Mouse (Mus musculus): ENCODE data around the gene Rnase4. TPM values are rescaled to one million over a fixed set of nuclear protein-coding genes. Genes with fewer than 3 reads are reported as not detected.

The Rnase4 gene
- polyA plus RNA-seq, 1 experiment from 2014 or later = 166 TPM

DNA sequence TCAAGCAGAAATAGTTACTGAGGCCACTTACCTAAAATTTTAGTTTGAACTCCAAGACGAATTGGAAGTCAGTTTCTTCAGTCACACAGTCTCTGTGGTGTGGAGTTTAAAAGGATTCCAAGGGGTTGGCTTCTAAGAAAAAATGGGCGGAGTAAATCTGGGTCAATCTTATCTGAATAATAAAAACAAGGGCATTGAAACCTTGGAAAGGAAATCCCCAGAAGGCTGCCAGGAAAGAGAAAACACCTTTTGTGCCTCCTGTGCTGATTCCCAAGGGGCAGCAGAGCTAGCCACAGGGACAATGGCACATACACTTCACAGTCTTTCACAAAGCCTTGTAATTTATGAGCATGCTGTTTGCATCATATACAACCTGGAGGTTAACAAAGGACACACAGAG lies 55.8 kb downstream of the Rnase4 start, which contains the start of gene Rnase1:
Gene Rnase1, minus strand, starts transcription at position 101 of the 400 bp plus-strand sequence.
- no peaks in the 10 kb centered on the region for H3K36me3 ChIP-seq (ENCODE audit: control insufficient read depth, insufficient read depth, low read length)
- no peaks in the 10 kb centered on the region for H3K4me1 ChIP-seq (ENCODE audit: control insufficient read depth, insufficient read depth, low read length)
- H3K27me3 ChIP-seq (ENCODE audit: control insufficient read depth, insufficient read depth, low read length) = no peaks in the 10 kb centered on the region
- no peaks in the 10 kb centered on the region for H3K9me3 ChIP-seq (replicated peaks; ENCODE audit: control insufficient read depth, low read length)
- no peak within 1 kb of the TSS for H3K4me3 ChIP-seq (replicated peaks; ENCODE audit: low read length)
- H3K27ac ChIP-seq (ENCODE audit: low read length) = peak within 1 kb of the TSS; percentile 56
- WGBS = 63% methylated on average over 2 of the region's 2 CpGs
- H3K9ac ChIP-seq (ENCODE audit: low read length) = 0 out of 2 replicates have a peak within 1 kb of the TSS, but pooled peaks have one; percentile 12
- H3K4me2 ChIP-seq (ENCODE audit: low read depth, low read length) = no peak within 1 kb of the TSS
- ATAC-seq (ENCODE audit: insufficient read depth, low FRiP score) = no peak

DNA sequence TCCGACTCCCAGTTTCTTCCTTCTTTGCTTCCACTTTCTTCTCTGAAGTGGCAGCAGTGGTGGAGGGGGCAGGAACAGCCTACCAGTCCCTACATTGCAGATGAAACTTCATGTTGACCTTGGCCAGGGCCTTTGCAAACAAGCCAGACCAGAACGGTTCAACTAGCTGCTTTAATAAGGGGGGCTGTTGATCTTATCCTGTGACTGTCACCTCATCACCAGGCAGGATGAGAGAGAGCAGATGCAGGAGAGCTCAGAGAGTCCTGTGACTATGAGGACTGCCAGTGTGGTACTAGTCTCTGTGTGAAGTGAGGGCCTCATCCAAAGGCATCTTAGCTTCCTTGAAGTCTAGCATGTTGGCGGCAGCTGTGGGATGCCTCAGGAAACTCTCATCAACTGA lies 57.1 kb downstream of the Rnase4 start:
- no peak overlapping the region for H3K9ac ChIP-seq (ENCODE audit: low read length)
- no peak for ATAC-seq (ENCODE audit: insufficient read depth, low FRiP score)
- no peaks in the 10 kb centered on the region for H3K4me1 ChIP-seq (ENCODE audit: control insufficient read depth, insufficient read depth, low read length)
- no peaks in the 10 kb centered on the region for H3K27me3 ChIP-seq (ENCODE audit: control insufficient read depth, insufficient read depth, low read length)
- no peaks in the 10 kb centered on the region for H3K36me3 ChIP-seq (ENCODE audit: control insufficient read depth, insufficient read depth, low read length)
- no peak overlapping the region for H3K4me3 ChIP-seq (replicated peaks; ENCODE audit: low read length)
- no peak overlapping the region for H3K4me2 ChIP-seq (ENCODE audit: low read depth, low read length)
- no peaks in the 10 kb centered on the region for H3K9me3 ChIP-seq (replicated peaks; ENCODE audit: control insufficient read depth, low read length)
- peak overlapping the region; percentile 59 for H3K27ac ChIP-seq (ENCODE audit: low read length)
- WGBS = 62% methylated on average over 3 of the region's 3 CpGs

DNA sequence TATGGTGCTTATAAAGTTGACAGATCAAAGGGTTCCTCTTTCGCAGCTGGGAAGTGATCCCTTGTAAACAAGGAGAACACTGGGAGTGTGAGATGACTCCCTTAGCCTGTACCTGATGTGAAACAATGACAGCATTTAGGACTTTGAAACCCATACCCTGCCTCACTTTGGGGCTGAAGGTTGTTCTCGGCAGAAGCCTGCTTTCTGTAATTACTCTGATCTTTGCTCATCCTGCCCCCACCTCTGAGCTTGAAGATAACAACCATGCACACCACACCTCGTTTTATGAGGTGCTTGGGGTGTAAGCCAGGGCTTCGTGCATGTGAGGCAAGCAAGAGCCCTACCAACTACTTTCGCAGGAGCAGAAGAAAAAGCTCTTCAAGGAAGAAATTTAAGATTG lies 58.3 kb downstream of the Rnase4 start:
- no peaks in the 10 kb centered on the region for H3K27me3 ChIP-seq (ENCODE audit: control insufficient read depth, insufficient read depth, low read length)
- no peak overlapping the region for H3K4me3 ChIP-seq (replicated peaks; ENCODE audit: low read length)
- ATAC-seq (ENCODE audit: insufficient read depth, low FRiP score) = no peak
- H3K36me3 ChIP-seq (ENCODE audit: control insufficient read depth, insufficient read depth, low read length) = no peaks in the 10 kb centered on the region
- H3K4me1 ChIP-seq (ENCODE audit: control insufficient read depth, insufficient read depth, low read length) = no peaks in the 10 kb centered on the region
- H3K27ac ChIP-seq (ENCODE audit: low read length) = no peak overlapping the region
- WGBS = 48% methylated on average over 5 of the region's 5 CpGs
- no peak overlapping the region for H3K4me2 ChIP-seq (ENCODE audit: low read depth, low read length)
- H3K9ac ChIP-seq (ENCODE audit: low read length) = no peak overlapping the region
- no peaks in the 10 kb centered on the region for H3K9me3 ChIP-seq (replicated peaks; ENCODE audit: control insufficient read depth, low read length)

DNA sequence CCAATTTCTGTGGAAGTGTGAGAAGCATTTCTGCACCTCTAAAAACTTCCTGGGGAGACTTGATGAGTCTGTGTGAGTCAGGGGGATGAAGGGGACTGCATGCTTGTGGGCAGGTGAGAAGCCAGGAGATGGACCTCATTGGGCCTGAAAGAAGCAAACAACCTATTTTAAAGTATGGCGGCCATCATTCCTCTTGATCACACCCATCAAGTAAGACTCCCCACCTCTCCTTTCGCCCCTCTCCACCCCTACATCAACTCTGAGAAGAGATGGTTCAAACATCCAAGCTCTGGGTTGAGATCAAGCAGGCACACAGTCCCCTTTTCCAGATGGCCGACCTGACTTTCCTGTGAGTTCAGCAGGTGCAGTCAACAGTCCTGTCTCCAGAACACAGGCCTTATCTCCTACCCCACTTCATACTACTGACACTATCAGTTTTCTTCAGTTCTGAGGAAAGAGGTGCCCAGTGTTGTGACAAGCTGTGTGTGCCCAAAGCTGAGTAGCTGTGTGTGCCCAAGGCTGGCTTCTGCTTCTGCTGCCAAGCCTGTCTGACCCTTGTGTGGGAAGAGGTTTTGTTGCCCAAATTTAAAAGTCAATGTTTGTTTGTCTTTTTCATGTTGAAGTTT lies 59.4 kb downstream of the Rnase4 start:
- Histone ChIP-seq H3K9ac (ENCODE audit: low read length) (no peak overlapping the region), H3K4me2 (ENCODE audit: low read depth, low read length) (no peak overlapping the region), H3K4me1 (ENCODE audit: control insufficient read depth, insufficient read depth, low read length) (no peaks in the 10 kb centered on the region), H3K4me3 (replicated peaks; ENCODE audit: low read length) (no peak overlapping the region), H3K27ac (ENCODE audit: low read length) (no peak overlapping the region), H3K9me3 (replicated peaks; ENCODE audit: control insufficient read depth, low read length) (no peaks in the 10 kb centered on the region), H3K36me3 (ENCODE audit: control insufficient read depth, insufficient read depth, low read length) (no peaks in the 10 kb centered on the region), H3K27me3 (ENCODE audit: control insufficient read depth, insufficient read depth, low read length) (no peaks in the 10 kb centered on the region)
- 0 out of 2 replicates have a peak, but pooled peaks have one; percentile 37 for ATAC-seq (ENCODE audit: insufficient read depth, low FRiP score)
- WGBS = 88% methylated on average over 3 of the region's 3 CpGs

DNA sequence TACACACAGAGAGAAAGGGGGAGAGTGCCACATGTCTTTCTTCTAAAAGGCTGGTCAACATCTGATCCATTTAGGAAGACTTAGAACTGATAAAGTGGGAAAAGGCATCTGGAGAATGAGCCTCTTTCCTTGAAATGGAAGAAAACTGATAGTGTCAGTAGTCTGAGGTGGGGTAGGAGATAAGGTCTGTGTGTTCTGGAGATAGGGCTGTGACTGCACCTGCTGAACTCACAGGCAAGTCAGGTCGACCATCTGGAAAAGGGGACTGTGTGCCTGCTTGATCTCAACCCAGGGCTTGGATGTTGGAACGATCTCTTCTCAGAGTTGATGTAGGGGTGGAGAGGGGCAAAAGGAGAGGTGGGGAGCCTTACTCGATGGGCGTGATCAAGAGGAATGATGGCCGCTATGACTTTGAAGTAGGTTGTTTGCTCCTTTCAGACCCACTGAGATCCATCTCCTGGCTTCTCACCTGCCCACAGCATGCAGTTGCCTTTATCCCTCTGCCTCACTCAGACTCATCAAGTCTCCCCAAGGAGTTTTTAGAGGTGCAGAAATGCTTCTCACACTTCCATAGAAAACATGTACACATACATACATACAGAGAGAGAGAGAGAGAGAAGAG lies 61.5 kb downstream of the Rnase4 start:
- Histone ChIP-seq H3K27me3 (ENCODE audit: control insufficient read depth, insufficient read depth, low read length) (no peaks in the 10 kb centered on the region), H3K36me3 (ENCODE audit: control insufficient read depth, insufficient read depth, low read length) (no peaks in the 10 kb centered on the region), H3K9ac (ENCODE audit: low read length) (no peak overlapping the region), H3K4me2 (ENCODE audit: low read depth, low read length) (no peak overlapping the region), H3K4me1 (ENCODE audit: control insufficient read depth, insufficient read depth, low read length) (no peaks in the 10 kb centered on the region), H3K9me3 (replicated peaks; ENCODE audit: control insufficient read depth, low read length) (no peaks in the 10 kb centered on the region), H3K27ac (ENCODE audit: low read length) (no peak overlapping the region), H3K4me3 (replicated peaks; ENCODE audit: low read length) (no peak overlapping the region)
- ATAC-seq (ENCODE audit: insufficient read depth, low FRiP score) = 0 out of 2 replicates have a peak, but pooled peaks have one; percentile 33
- 38% methylated on average over 5 of the region's 5 CpGs for WGBS

Other genes starting within 250 kb of the Rnase4 start
- 9.7 and 11.5 TPM in 2 replicates for gene Tep1, start 220.5 kb upstream of the Rnase4 start, polyA plus RNA-seq (2015; fragmentation: Nextera tagmentation; extraction: Ambion mirVana)
- gene Klhl33, start 193.6 kb upstream of the Rnase4 start, polyA plus RNA-seq (2015; fragmentation: Nextera tagmentation; extraction: Ambion mirVana) = 0.26 and 0.49 TPM in 2 replicates
- gene Osgep, start 166.2 kb upstream of the Rnase4 start, polyA plus RNA-seq (2015; fragmentation: Nextera tagmentation; extraction: Ambion mirVana) = 130 and 140 TPM in 2 replicates
- 149 and 166 TPM in 2 replicates for gene Apex1, start 166.1 kb upstream of the Rnase4 start, polyA plus RNA-seq (2015; fragmentation: Nextera tagmentation; extraction: Ambion mirVana)
- 45.2 and 47.6 TPM in 2 replicates for gene Pip4p1, start 160.2 kb upstream of the Rnase4 start, polyA plus RNA-seq (2015; fragmentation: Nextera tagmentation; extraction: Ambion mirVana)
- gene Pnp, start 160.0 kb upstream of the Rnase4 start, polyA plus RNA-seq (2015; fragmentation: Nextera tagmentation; extraction: Ambion mirVana) = 74.9 and 75.2 TPM in 2 replicates
- not detected in 2 replicates for gene Gm49342, start 146.6 kb upstream of the Rnase4 start, polyA plus RNA-seq (2015; fragmentation: Nextera tagmentation; extraction: Ambion mirVana)
- 0.69 and 1.6 TPM in 2 replicates for gene Pnp2, start 135.1 kb upstream of the Rnase4 start, polyA plus RNA-seq (2015; fragmentation: Nextera tagmentation; extraction: Ambion mirVana)
- 0.23 and 0.54 TPM in 2 replicates for gene Rnase10, start 83.3 kb upstream of the Rnase4 start, polyA plus RNA-seq (2015; fragmentation: Nextera tagmentation; extraction: Ambion mirVana)
- gene Rnase9, start 49.2 kb upstream of the Rnase4 start, polyA plus RNA-seq (2015; fragmentation: Nextera tagmentation; extraction: Ambion mirVana) = not detected in 2 replicates
- gene Rnase11, start 40.9 kb upstream of the Rnase4 start, polyA plus RNA-seq (2015; fragmentation: Nextera tagmentation; extraction: Ambion mirVana) = not detected in 2 replicates
- 0.45 TPM in 1 of 2 replicates, not detected in the other for gene Rnase12, start 33.4 kb upstream of the Rnase4 start, polyA plus RNA-seq (2015; fragmentation: Nextera tagmentation; extraction: Ambion mirVana)
- not detected in 2 replicates for gene Olfr750, start 16.6 kb upstream of the Rnase4 start, polyA plus RNA-seq (2015; fragmentation: Nextera tagmentation; extraction: Ambion mirVana)
- 39.4 and 41.6 TPM in 2 replicates for gene Ang, start 73 bp downstream of the Rnase4 start, polyA plus RNA-seq (2015; fragmentation: Nextera tagmentation; extraction: Ambion mirVana)
- gene Eddm3b, start 23.3 kb downstream of the Rnase4 start, polyA plus RNA-seq (2015; fragmentation: Nextera tagmentation; extraction: Ambion mirVana) = not detected in 2 replicates
- 1.9 and 2.9 TPM in 2 replicates for gene Rnase6, start 32.8 kb downstream of the Rnase4 start, polyA plus RNA-seq (2015; fragmentation: Nextera tagmentation; extraction: Ambion mirVana)
- gene Rnase1, start 55.7 kb downstream of the Rnase4 start, polyA plus RNA-seq (2015; fragmentation: Nextera tagmentation; extraction: Ambion mirVana) = 117 and 170 TPM in 2 replicates
- not detected in 2 replicates for gene Rnase2b, start 71.2 kb downstream of the Rnase4 start, polyA plus RNA-seq (2015; fragmentation: Nextera tagmentation; extraction: Ambion mirVana)
- gene Ang2, start 108.1 kb downstream of the Rnase4 start, polyA plus RNA-seq (2015; fragmentation: Nextera tagmentation; extraction: Ambion mirVana) = not detected in 2 replicates
- gene Ear14, start 112.3 kb downstream of the Rnase4 start, polyA plus RNA-seq (2015; fragmentation: Nextera tagmentation; extraction: Ambion mirVana) = not detected in 2 replicates
- gene Rnase2a, start 165.0 kb downstream of the Rnase4 start, polyA plus RNA-seq (2015; fragmentation: Nextera tagmentation; extraction: Ambion mirVana) = not detected in 2 replicates